Mouse (Mus musculus): ENCODE measurements around the gene Phactr1. TPM values are rescaled to one million over a fixed set of nuclear protein-coding genes. Genes with fewer than 3 reads are reported as not detected.
A peak's percentile ranks its signal among the peaks of the same experiment; 100 is the strongest.

Gene Phactr1
- total and polyA plus RNA-seq, 2 experiments = 0.16 to 0.28 TPM

DNA sequence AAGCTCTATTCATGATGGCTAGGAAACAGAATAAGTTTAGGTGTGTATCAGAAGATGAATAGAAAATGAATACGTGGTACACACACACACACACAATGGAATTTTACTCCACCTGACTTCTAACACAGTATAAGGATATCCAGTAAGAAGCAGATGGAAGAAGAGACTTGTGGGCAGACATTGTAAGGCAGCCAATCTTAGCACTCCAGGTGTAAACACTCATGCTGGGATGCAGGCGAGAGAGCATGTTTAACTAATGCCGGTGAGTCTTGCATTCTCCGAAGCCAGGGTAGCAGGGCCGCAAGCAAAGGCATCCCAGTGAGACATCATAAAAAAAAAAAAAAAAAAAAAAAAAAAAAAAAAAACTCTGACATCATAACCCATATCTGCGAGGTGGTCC is 120.1 kb downstream of the Phactr1 start:
- no peak for DNase-seq (ENCODE audit: extremely low read depth, low read depth, low spot score)
- Histone ChIP-seq H3K79me2 (ENCODE audit: control insufficient read depth, insufficient read depth, low read length) (no peaks in the 10 kb centered on the region), H3K27ac (replicated peaks; ENCODE audit: insufficient read depth, low read depth, low read length) (no peak overlapping the region), H3K4me1 (ENCODE audit: control insufficient read depth, insufficient read depth, low read length) (no peaks in the 10 kb centered on the region), H3K9ac (ENCODE audit: low read depth, low read length) (no peak overlapping the region), H3K4me3 (ENCODE audit: insufficient read depth, low read depth, low read length) (no peak overlapping the region), H3K27me3 (ENCODE audit: control insufficient read depth, insufficient read depth, low read length) (no peaks in the 10 kb centered on the region), H3K36me3 (ENCODE audit: control insufficient read depth, insufficient read depth, low read length) (no peaks in the 10 kb centered on the region)
- 78% methylated on average over 6 of the region's 6 CpGs for WGBS
- TF ChIP-seq CTCF (IDR thresholded peaks at IDR 0.05; ENCODE audit: low read depth, low read length) (no peak), POLR2A (IDR thresholded peaks at IDR 0.05; ENCODE audit: extremely low read depth, insufficient read depth, low read length) (no peak)

DNA sequence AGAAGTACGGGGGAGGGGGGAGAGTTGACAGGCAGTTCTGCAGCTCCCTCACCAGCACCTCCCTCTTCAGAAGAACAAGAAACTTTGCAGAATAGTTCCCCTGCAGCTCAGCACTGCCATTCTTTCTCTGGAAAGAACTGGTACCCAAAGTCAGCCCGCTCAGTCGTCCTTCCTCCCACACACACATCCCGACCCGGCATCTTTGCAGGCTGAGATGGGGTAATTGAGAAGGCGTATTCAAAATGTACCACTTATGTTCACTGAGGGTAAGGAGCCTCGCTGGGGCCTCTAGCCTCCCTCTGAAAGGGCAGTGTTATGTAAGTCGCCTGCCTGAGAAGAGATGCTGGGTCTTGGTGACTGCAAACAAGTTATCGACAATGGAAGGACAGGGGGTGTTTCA is 123.9 kb downstream of the Phactr1 start:
- Histone ChIP-seq H3K27ac (replicated peaks; ENCODE audit: insufficient read depth, low read depth, low read length) (no peak overlapping the region), H3K9ac (ENCODE audit: low read depth, low read length) (no peak overlapping the region), H3K4me3 (ENCODE audit: insufficient read depth, low read depth, low read length) (no peak overlapping the region), H3K36me3 (ENCODE audit: control insufficient read depth, insufficient read depth, low read length) (no peaks in the 10 kb centered on the region), H3K79me2 (ENCODE audit: control insufficient read depth, insufficient read depth, low read length) (no peaks in the 10 kb centered on the region), H3K27me3 (ENCODE audit: control insufficient read depth, insufficient read depth, low read length) (0 out of 2 replicates have a peak, but pooled peaks cover under 1% of the 10 kb centered on the region), H3K4me1 (ENCODE audit: control insufficient read depth, insufficient read depth, low read length) (no peaks in the 10 kb centered on the region)
- TF ChIP-seq POLR2A (IDR thresholded peaks at IDR 0.05; ENCODE audit: extremely low read depth, insufficient read depth, low read length) (no peak), CTCF (IDR thresholded peaks at IDR 0.05; ENCODE audit: low read depth, low read length) (no peak)
- 66% methylated on average over 9 of the region's 9 CpGs for WGBS
- DNase-seq (ENCODE audit: extremely low read depth, low read depth, low spot score) = no peak

DNA sequence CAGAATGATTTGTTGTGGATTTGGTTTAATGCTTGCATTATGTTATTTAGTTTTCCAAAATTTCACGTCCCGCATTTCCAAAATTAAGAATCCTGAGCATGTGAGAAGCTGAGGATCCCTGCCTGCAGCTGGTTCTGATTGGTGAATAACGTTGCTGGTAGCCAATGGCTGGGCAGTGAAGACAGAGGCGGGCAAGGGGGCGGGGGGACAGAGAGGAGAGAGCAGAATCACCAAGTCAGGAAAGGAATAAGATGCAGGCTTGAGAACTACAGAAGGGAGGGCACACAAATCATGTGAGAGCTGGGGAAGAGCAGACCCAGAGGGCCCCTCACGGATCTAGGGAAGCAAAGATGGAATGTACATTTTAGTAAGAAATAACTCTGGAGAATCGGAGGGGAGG is 132.3 kb downstream of the Phactr1 start:
- H3K27me3 ChIP-seq (ENCODE audit: control insufficient read depth, insufficient read depth, low read length) = 0 out of 2 replicates have a peak, but pooled peaks cover 3% of the 10 kb centered on the region
- no peak overlapping the region for H3K27ac ChIP-seq (replicated peaks; ENCODE audit: insufficient read depth, low read depth, low read length)
- no peak for TF ChIP-seq CTCF (IDR thresholded peaks at IDR 0.05; ENCODE audit: low read depth, low read length)
- no peak for TF ChIP-seq POLR2A (IDR thresholded peaks at IDR 0.05; ENCODE audit: extremely low read depth, insufficient read depth, low read length)
- H3K36me3 ChIP-seq (ENCODE audit: control insufficient read depth, insufficient read depth, low read length) = no peaks in the 10 kb centered on the region
- no peaks in the 10 kb centered on the region for H3K79me2 ChIP-seq (ENCODE audit: control insufficient read depth, insufficient read depth, low read length)
- H3K9ac ChIP-seq (ENCODE audit: low read depth, low read length) = no peak overlapping the region
- DNase-seq (ENCODE audit: extremely low read depth, low read depth, low spot score) = no peak
- WGBS = 34% methylated on average over 7 of the region's 7 CpGs
- H3K4me3 ChIP-seq (ENCODE audit: insufficient read depth, low read depth, low read length) = no peak overlapping the region
- H3K4me1 ChIP-seq (ENCODE audit: control insufficient read depth, insufficient read depth, low read length) = no peaks in the 10 kb centered on the region

DNA sequence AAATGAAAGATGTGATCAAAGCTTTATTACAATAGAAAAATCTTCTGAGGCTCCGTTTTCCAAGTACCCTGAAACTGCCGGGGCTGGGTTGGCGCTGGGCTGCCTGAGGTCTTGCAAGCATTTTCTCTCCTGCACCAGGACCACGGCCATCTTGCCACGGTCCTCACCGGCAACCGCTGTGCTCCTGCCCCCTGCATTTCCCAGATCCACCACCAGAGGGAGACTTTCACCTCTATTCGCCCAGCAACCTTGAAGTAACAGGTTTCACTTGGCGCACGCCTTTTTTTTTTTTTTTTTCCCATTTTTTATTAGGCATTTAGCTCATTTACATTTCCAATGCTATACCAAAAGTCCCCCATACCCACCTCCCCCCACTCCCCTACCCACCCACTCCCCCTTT is 138.0 kb downstream of the Phactr1 start:
- Histone ChIP-seq H3K27me3 (ENCODE audit: control insufficient read depth, insufficient read depth, low read length) (no peaks in the 10 kb centered on the region), H3K4me1 (ENCODE audit: control insufficient read depth, insufficient read depth, low read length) (no peaks in the 10 kb centered on the region), H3K27ac (replicated peaks; ENCODE audit: insufficient read depth, low read depth, low read length) (no peak overlapping the region), H3K9ac (ENCODE audit: low read depth, low read length) (no peak overlapping the region), H3K4me3 (ENCODE audit: insufficient read depth, low read depth, low read length) (no peak overlapping the region), H3K79me2 (ENCODE audit: control insufficient read depth, insufficient read depth, low read length) (no peaks in the 10 kb centered on the region), H3K36me3 (ENCODE audit: control insufficient read depth, insufficient read depth, low read length) (no peaks in the 10 kb centered on the region)
- WGBS = 44% methylated on average over 10 of the region's 10 CpGs
- peak; percentile 20 for DNase-seq (ENCODE audit: extremely low read depth, low read depth, low spot score)
- TF ChIP-seq CTCF (IDR thresholded peaks at IDR 0.05; ENCODE audit: low read depth, low read length) = peak; percentile 85
- TF ChIP-seq POLR2A (IDR thresholded peaks at IDR 0.05; ENCODE audit: extremely low read depth, insufficient read depth, low read length) = no peak

DNA sequence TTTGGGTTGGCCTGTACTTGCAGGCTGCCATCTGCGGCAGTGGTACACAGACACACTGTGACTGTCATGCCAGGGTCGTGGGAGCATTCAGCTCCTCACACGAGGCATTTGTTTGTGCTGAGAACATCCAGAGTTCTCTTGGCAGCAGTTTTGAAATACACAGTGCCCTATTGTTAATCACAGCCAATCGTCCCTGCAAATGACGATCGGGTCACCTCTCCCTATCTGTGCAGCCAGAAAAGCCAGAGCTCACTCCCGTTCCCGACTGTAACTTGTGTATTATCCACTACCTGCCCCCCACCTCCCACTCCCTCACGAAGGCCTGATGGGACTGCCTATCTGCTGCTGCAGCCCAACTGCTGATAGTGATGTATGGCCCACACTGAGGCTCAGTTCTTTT is 140.1 kb downstream of the Phactr1 start:
- TF ChIP-seq CTCF (IDR thresholded peaks at IDR 0.05; ENCODE audit: low read depth, low read length) = no peak
- no peak for TF ChIP-seq POLR2A (IDR thresholded peaks at IDR 0.05; ENCODE audit: extremely low read depth, insufficient read depth, low read length)
- Histone ChIP-seq H3K4me3 (ENCODE audit: insufficient read depth, low read depth, low read length) (no peak overlapping the region), H3K4me1 (ENCODE audit: control insufficient read depth, insufficient read depth, low read length) (no peaks in the 10 kb centered on the region)

DNA sequence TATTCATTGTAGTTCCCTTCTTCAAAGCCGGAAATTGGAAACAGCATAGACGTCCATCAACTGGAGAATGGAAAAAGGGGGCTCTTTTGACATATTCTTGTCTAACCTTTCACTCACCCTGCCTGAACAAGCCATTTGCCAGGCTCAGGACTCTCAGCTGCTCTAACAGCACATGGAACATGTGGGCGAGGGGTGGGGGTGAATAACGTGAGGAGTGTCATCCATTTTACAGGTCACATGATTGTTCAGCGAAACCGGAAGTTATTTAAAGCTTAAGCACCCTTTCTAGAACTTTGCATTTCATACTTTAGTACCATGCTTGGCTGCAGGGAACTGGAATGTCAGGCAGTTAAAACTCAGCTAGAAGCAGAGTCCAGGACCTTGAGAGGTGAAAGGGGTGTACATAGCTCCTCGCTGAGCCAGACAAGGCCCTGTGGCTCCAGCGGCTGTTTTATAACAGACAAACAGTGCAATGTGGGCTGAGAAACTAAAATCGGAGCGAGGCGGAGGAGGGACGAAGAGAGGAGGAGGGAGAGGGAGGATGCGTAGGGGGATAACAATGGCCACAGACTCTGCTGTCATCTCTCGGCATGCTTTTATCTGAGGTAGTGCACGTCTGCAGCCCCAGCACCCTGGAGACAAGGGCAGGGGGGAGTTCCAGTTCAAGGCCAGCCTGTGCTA is 141.1 kb downstream of the Phactr1 start:
- 69% methylated on average over 15 of the region's 15 CpGs for WGBS
- TF ChIP-seq POLR2A (IDR thresholded peaks at IDR 0.05; ENCODE audit: extremely low read depth, insufficient read depth, low read length) (no peak), CTCF (IDR thresholded peaks at IDR 0.05; ENCODE audit: low read depth, low read length) (no peak)
- H3K9ac ChIP-seq (ENCODE audit: low read depth, low read length) = no peak overlapping the region

More for the DNA sequence above, 140.1 kb downstream of the Phactr1 start:
- Histone ChIP-seq H3K27ac (replicated peaks; ENCODE audit: insufficient read depth, low read depth, low read length) (no peak overlapping the region), H3K36me3 (ENCODE audit: control insufficient read depth, insufficient read depth, low read length) (no peaks in the 10 kb centered on the region), H3K27me3 (ENCODE audit: control insufficient read depth, insufficient read depth, low read length) (no peaks in the 10 kb centered on the region), H3K9ac (ENCODE audit: low read depth, low read length) (no peak overlapping the region), H3K79me2 (ENCODE audit: control insufficient read depth, insufficient read depth, low read length) (no peaks in the 10 kb centered on the region)
- DNase-seq (ENCODE audit: extremely low read depth, low read depth, low spot score) = no peak
- 72% methylated on average over 9 of the region's 9 CpGs for WGBS

More for the DNA sequence above, 141.1 kb downstream of the Phactr1 start:
- DNase-seq (ENCODE audit: extremely low read depth, low read depth, low spot score) = no peak
- H3K36me3 ChIP-seq (ENCODE audit: control insufficient read depth, insufficient read depth, low read length) = no peaks in the 10 kb centered on the region
- no peaks in the 10 kb centered on the region for H3K79me2 ChIP-seq (ENCODE audit: control insufficient read depth, insufficient read depth, low read length)
- no peak overlapping the region for H3K4me3 ChIP-seq (ENCODE audit: insufficient read depth, low read depth, low read length)
- H3K27ac ChIP-seq (replicated peaks; ENCODE audit: insufficient read depth, low read depth, low read length) = no peak overlapping the region
- no peaks in the 10 kb centered on the region for H3K27me3 ChIP-seq (ENCODE audit: control insufficient read depth, insufficient read depth, low read length)
- no peaks in the 10 kb centered on the region for H3K4me1 ChIP-seq (ENCODE audit: control insufficient read depth, insufficient read depth, low read length)
